Mouse (Mus musculus) heart, postnatal 0 days (tissue): Measurements from ENCODE around the gene Wdr12. TPM values are rescaled to one million over a fixed set of nuclear protein-coding genes. Genes with fewer than 3 reads are reported as not detected.

Experiments used
- ATAC-seq: fragments of 200-750 bp; cut with Nextera tagmentation; 2 replicates; pipeline ENCODE4 v1.8.0; 2017; ENCODE audit warnings: low read depth, moderate number of reproducible peaks, moderate library complexity; ENCODE audit not compliant: insufficient read depth
- DNase-seq: peaks from one replicate; pipeline ENCODE4 v3.0.0-alpha.2; 2016; ENCODE audit warnings: low spot score
- H3K27ac ChIP-seq: fragments of 300-500 bp; sonication (generic); 2 replicates; pipeline ENCODE4 v1.5.1; 2014; ENCODE audit warnings: low read depth, mild to moderate bottlenecking
- H3K27me3 ChIP-seq: fragments of 300-500 bp; sonication (generic); 2 replicates; pipeline ENCODE4 v1.6.1; 2014; ENCODE audit warnings: low read length, mixed read lengths; ENCODE audit not compliant: control insufficient read depth, insufficient read depth
- H3K36me3 ChIP-seq: fragments of 300-500 bp; sonication (generic); replicated peaks from 2 replicates; pipeline ENCODE4 v1.6.1; 2014; ENCODE audit warnings: low read length, mixed read lengths; ENCODE audit not compliant: control insufficient read depth, insufficient read depth
- H3K4me1 ChIP-seq: fragments of 300-500 bp; sonication (generic); 2 replicates; pipeline ENCODE4 v1.6.1; 2014; ENCODE audit warnings: antibody characterized with exemption; ENCODE audit not compliant: control insufficient read depth, insufficient read depth
- H3K4me2 ChIP-seq: fragments of 300-500 bp; sonication (generic); 2 replicates; pipeline ENCODE4 v1.6.1; 2014; ENCODE audit warnings: low read depth, mild to moderate bottlenecking, low read length, moderate library complexity
- H3K4me3 ChIP-seq: fragments of 300-500 bp; sonication (generic); 2 replicates; pipeline ENCODE4 v1.5.1; 2014; ENCODE audit warnings: low read depth, low read length
- H3K9ac ChIP-seq: fragments of 300-500 bp; sonication (generic); replicated peaks from 2 replicates; pipeline ENCODE4 v1.6.1; 2014; ENCODE audit warnings: low read depth, low read length, mixed read lengths
- H3K9me3 ChIP-seq: fragments of 300-500 bp; sonication (generic); replicated peaks from 2 replicates; pipeline ENCODE4 v1.6.1; 2016; ENCODE audit warnings: low read length; ENCODE audit not compliant: control insufficient read depth
- CTCF ChIP-seq: IDR thresholded peaks from 2 replicates; pipeline ENCODE4 v1.5.1; 2016; ENCODE audit warnings: antibody characterized with exemption, control low read depth, low read depth
- EP300 ChIP-seq: IDR thresholded peaks from 2 replicates; pipeline ENCODE4 v1.6.1; 2016; ENCODE audit warnings: antibody characterized with exemption, low read depth
- WGBS: fragments of 180-500 bp; shearing (Covaris S2); extraction: QIAGEN DNeasy Blood & Tissue Kit; methylation state at CpG from one replicate; pipeline ENCODE4 v1.1.7; 2014; 5-methylcytosine and 5-hydroxymethylcytosine counted together
- polyA plus RNA-seq: library from polyadenylated mRNA; unstranded; fragments of >200 nt; fragmentation: Nextera tagmentation; extraction: Ambion mirVana; gene quantifications from 2 replicates; pipeline ENCODE4 v1.2.1, GENCODE M21; 2015
- total RNA-seq: library from RNA; depleted of rRNA; stranded (reverse); fragments of >200 nt; gene quantifications from 2 replicates; pipeline ENCODE4 v1.2.3, GENCODE M21; 2014; ENCODE audit warnings: low replicate concordance; rRNA removed

The Wdr12 gene
- total and polyA plus RNA-seq, 2 experiments from 2014 or later: 20.5 to 24.2 TPM

GRCm38 (mm10) chr1:60035044-60035443 is 63.4 kb downstream of the Wdr12 start:
- TF ChIP-seq EP300 (no peak), CTCF (no peak)
- WGBS: 83% methylated on average over 2 of the region's 2 CpGs
- Histone ChIP-seq H3K4me1 (no peaks in the 10 kb centered on the region), H3K27me3 (no peaks in the 10 kb centered on the region), H3K36me3 (no peaks in the 10 kb centered on the region), H3K4me3 (no peak overlapping the region), H3K9ac (no peak overlapping the region), H3K27ac (no peak overlapping the region), H3K4me2 (no peak overlapping the region), H3K9me3 (no peaks in the 10 kb centered on the region)
- no peak for ATAC-seq
- DNase-seq: no peak

Other genes starting within 250 kb of the Wdr12 start
- 7.3 and 7.7 TPM in 2 replicates for gene Fam117b, start 185.6 kb downstream of the Wdr12 start, total RNA-seq
- gene Fam117b, start 185.6 kb downstream of the Wdr12 start, polyA plus RNA-seq: 2.3 and 2.4 TPM in 2 replicates
- gene Ica1l, start 55.5 kb downstream of the Wdr12 start, total RNA-seq: not detected in 2 replicates
- gene Ica1l, start 55.5 kb downstream of the Wdr12 start, polyA plus RNA-seq: 0.19 and 0.20 TPM in 2 replicates
- gene Carf, start 398 bp downstream of the Wdr12 start, total RNA-seq: 3.1 and 4.3 TPM in 2 replicates
- gene Carf, start 398 bp downstream of the Wdr12 start, polyA plus RNA-seq: 3.5 and 3.7 TPM in 2 replicates
- gene Nbeal1, start 82.0 kb upstream of the Wdr12 start, total RNA-seq: 19.8 and 28.1 TPM in 2 replicates
- gene Nbeal1, start 82.0 kb upstream of the Wdr12 start, polyA plus RNA-seq: 6.1 and 6.5 TPM in 2 replicates
- 23.8 and 33.0 TPM in 2 replicates for gene Cyp20a1, start 244.7 kb upstream of the Wdr12 start, total RNA-seq
- gene Cyp20a1, start 244.7 kb upstream of the Wdr12 start, polyA plus RNA-seq: 14.7 TPM in 2 replicates